Mouse (Mus musculus) frontal cortex, postnatal 36 days (tissue): Measurements from ENCODE around the gene Coro1c.

Source experiments
- DNase-seq, 2 experiments: peaks; one replicate each; pipeline ENCODE4 v3.0.0; 2022; ENCODE audit warnings: low spot score in 2 of 2

Coro1c gene

GRCm38 (mm10) chr5:113924608-113925007 is 16.1 kb upstream of the Coro1c start:
- DNase-seq, result no peak

GRCm38 (mm10) chr5:113921310-113922166 is 13.0 kb upstream of the Coro1c start:
- no peak for DNase-seq

GRCm38 (mm10) chr5:113919060-113919459 is 10.5 kb upstream of the Coro1c start:
- DNase-seq, result no peak

GRCm38 (mm10) chr5:113918654-113919053 is 10.1 kb upstream of the Coro1c start:
- no peak for DNase-seq

DNA sequence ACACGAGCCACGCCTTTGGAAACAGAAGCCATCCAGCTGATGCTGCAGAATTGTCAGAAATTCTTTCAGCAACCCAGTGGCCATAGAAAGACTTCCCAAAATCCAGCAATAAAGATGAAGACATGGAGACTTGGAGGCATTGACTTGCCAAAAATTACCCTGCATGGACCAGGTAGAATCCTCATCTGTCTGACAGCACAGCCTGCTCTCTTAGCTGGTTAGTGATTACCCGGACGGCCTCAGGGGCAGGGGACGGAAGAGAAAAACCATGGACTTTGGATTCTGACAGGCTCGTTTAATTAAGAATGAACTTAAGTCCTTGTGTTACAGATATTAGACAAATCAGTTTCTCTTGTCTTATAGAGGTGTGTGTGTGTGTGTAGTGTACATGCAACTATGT is 2.1 kb upstream of the Coro1c start:
- DNase-seq, result no peak

DNA sequence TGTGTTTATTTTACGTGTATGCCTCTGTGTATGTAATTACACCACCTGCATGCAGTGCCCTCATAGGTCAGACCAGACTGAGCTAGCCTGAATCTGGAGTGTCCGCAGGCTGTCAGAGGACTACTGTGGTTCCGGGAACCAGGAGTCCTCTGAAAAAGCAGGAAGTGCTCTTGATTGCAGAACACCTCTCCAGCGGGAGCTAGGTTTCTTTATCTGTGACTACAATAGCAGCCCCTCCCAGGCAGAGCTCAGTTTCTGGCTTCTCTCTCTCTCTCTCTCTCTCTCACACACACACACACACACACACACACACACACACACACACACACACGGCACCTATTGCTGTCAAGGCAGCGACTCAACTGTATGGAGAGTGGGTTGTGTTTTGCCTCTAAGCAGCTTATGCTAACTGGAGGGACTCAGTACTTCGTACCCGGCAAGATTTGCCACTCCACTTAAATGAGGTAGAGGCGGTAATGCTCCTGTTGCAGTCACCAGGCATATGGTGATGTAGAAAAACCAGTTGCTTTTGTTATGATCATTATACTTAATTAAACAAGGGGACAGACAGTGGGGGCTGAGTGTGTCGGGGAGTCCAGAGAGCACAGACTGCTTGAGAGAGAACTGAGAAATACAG is 1.6 kb upstream of the Coro1c start:
- no peak for DNase-seq

DNA sequence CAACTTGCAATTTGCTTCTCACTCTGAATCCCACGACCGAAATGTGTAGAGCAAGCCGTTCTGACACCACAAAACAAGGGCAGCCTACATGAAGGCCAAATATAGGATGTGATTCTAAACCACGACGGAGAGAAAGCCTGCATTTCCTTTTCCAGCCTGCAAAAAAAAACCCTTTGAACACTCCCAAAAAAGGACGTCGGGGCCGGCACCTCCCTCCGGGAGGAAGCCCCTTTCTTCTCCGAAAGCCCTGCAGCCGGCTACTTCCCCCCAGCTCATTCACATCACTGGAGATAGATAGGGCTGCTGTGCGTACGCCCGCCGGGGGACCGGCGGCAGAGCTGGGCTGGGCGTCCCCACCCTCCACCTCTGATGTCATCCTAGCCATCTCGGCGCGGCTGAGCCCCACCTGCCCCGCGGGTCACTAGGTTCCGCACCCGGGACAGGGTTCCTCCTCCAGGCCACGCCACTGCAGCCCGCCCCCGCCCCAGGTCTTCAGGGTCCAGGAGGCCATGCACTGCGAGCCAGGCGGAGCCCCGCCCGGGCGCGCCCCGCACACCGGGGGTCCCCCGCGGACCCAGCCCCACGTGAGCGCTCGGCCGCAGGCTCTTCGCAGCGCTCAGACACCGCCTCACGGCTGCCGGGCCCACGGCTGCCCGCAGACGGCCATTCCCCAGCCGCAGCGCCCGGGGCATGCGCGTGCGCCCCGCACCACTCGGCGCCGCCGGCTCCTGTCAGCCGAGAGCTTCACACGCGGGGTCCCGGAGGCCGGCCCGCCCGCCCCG is 581 bp downstream of the Coro1c start:
- DNase-seq, result peak; percentile 47 to 52

DNA sequence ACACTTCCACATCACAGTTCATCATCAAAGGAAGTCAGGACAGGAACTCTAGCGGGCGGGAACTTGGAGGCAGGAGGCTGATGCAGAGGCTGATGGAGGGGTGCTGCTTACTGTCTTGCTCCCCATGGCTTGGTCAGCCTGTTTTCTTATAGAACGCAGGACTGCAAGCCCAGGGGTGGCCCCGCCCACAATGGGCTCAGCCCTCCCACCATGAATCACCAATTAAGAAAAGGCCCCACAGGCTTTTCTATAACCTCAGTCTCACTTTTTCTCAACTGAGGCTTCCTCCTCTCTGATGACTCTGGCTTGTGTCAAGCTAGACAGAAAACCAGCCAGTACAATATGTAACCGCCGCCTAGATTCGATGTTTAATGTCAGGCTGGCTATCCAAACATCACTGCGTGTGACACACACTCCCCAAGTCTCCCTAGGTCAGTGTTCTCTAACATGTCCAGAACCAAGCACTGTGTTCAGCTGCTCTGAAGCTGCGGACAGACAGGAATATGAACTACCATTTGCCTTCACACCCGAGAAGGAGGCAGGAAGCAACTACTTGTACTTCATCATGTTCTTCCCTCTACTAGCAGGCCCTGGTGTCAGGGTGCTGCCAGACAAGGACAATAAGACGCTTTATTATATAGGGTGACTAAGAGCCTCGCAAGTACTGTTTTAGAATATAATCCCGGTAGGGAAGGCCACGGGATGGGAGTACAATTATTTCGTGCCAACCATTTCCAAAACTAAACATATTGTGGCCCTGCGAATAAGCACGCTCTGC is 1.4 kb downstream of the Coro1c start:
- no peak for DNase-seq

- no peak for DNase-seq
These were observed 3.6 kb downstream of the Coro1c start for GRCm38 (mm10) chr5:113904987-113905386.

DNA sequence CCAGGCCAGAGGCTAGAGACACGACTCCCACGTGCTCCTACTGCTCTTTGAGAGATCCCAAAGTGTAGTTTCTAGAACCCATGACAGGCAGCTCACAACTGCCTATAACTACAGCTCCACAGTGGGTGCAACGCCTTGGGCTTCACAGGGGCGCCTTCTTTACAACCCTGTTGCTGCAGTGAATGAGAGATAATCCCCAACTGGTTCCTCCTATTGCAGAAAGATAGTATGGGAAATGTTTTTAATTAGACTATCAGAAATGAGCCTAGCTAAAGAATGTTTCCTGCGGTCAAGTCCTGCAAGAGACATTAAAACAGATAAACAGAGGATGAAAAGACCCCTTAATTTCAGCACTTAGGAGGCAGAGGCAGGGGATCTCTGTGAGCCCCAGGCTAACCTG is 5.6 kb downstream of the Coro1c start:
- no peak for DNase-seq

DNA sequence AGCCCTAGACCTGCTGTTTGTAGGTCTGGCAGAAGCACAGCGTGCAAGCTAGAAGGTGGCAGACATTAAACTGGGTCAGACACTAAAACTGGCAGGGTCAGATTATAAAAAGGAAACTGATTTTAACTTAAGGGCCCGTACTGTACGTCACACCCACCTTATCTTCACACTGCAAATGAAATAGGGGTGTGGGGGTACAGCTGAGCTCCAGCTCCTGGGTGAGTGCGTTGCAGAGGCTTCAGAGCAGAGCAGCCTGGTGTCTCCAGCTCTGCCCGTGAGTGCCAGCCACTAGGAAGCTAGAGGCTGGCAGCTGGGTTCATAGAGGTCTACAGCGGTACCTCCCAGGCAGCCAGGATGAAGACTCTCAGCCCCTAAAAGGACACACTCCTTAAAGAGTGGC is 6.5 kb downstream of the Coro1c start:
- DNase-seq, result no peak

GRCm38 (mm10) chr5:113901074-113901571 is 7.4 kb downstream of the Coro1c start:
- DNase-seq, result peak in 1 of 2 experiments; percentile 57

DNA sequence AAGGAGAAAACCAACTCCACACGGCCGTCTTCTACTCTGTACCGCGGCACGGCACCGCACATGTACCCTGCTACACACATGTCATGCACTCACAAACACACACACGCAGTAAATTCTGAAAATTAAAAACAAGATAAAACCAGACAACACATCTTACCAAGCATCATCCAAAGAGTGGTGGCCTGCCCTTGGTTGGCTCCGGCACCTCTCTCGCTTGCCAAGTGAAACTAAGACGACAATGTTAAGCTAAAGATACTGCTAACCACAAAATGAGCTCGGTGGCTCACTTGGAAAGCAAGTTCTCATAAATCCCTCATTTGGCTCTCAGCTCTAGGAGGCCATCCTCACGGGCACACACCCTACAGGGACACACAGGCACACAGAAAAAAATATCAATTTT is 9.0 kb downstream of the Coro1c start:
- no peak for DNase-seq

DNA sequence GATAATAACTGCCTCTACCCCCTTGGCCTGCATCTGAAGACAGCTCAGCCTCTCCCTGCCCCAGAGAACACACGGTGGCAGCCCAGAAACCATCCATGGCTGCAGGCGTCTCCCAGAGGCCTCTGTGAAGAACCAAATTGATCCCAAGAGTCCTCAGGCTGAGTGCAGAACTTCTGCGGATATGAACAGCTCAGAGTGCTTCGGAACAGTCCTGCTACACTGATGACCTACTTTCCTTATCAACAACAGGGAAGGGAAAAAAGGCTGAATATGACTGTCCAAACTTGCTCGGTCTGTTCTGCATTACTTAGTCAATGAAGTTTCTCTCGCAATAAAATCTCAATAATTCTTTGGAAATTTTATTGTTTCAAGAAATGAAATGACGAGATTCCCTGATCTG is 16.6 kb downstream of the Coro1c start:
- DNase-seq, result no peak

DNA sequence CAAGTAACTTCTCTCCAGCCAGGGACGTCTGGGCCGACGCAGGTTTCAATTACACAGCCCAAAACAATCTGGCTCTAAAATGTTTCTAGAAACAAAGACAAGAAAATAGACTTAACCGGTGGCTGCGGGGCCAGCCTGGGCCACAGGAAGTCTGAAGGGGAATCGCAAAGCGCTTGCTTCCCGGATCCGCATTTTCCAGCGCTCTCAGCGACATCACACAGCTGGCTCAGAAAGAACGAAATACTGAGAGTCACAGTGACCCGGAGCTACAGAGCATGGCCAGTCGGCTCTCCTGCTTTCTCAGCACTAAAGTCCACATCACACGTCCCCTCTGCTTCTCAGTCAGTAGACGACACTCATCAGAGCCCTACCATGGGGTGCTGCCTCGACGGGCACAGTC is 17.7 kb downstream of the Coro1c start:
- DNase-seq, result no peak

DNA sequence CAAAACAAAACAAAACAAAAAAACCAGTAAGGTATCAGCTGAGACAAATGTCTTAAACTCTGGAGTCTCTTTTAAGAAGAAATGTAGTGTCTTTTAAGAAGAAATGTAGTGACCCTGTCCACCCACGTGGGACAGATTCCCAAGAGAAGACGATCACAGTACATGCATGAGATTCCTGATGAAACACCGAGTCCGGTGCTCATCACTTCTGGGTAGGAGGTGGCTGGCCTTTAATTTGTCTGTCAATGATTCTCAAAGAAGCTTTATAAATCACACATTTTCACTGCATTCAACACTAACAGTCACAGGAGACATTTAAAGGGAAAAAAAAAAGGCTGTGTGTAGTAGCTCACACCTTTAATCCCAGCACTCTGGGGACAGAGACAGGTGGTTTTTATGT is 18.6 kb downstream of the Coro1c start:
- DNase-seq, result no peak

GRCm38 (mm10) chr5:113889181-113889906 is 19.2 kb downstream of the Coro1c start:
- no peak for DNase-seq

- DNase-seq, result no peak
These were observed 20.3 kb downstream of the Coro1c start for GRCm38 (mm10) chr5:113888186-113888795.

GRCm38 (mm10) chr5:113887132-113887531 is 21.4 kb downstream of the Coro1c start:
- no peak for DNase-seq

- no peak for DNase-seq
These were observed 22.9 kb downstream of the Coro1c start for GRCm38 (mm10) chr5:113885623-113886022.
